Mouse (Mus musculus) olfactory bulb, adult 2 months (tissue): ENCODE measurements around the gene Rnf187.
"Not testable (repeated sequence)": the region's sequence is repeated elsewhere in the genome, so short reads cannot be mapped to it uniquely, and the experiment has no call there.

Source experiments
- CTCF ChIP-seq: fragments of 200-500 bp; IDR thresholded peaks from 2 replicates; pipeline ENCODE4 v1.5.1; 2012; ENCODE audit warnings: low read depth, mild to moderate bottlenecking, low read length, moderate library complexity; ENCODE audit not compliant: insufficient read depth
- POLR2A ChIP-seq: fragments of 200-500 bp; IDR thresholded peaks from 2 replicates; pipeline ENCODE4 v1.6.1; 2012; ENCODE audit warnings: mild to moderate bottlenecking, low read depth, low read length, moderate library complexity; ENCODE audit not compliant: insufficient read depth

- not testable (repeated sequence) for TF ChIP-seq CTCF
- TF ChIP-seq POLR2A: 0 out of 2 replicates have a peak, but pooled peaks have one; percentile 0
These were observed 15.4 kb upstream of the Rnf187 start for GRCm38 (mm10) chr11:58954170-58954419.
